Mouse (Mus musculus) lung, postnatal 0 days (tissue): ENCODE measurements around the gene Emx2.

Experiments
- CTCF ChIP-seq: IDR thresholded peaks from 2 replicates; pipeline ENCODE4 v1.5.1; 2016; ENCODE audit warnings: antibody characterized with exemption, mild to moderate bottlenecking
- EP300 ChIP-seq: IDR thresholded peaks from 2 replicates; pipeline ENCODE4 v1.6.1; 2016; ENCODE audit warnings: antibody characterized with exemption, mild to moderate bottlenecking, control low read depth

GRCm38 (mm10) chr19:59465281-59465680 lies 7.1 kb downstream of the Emx2 start:
- TF ChIP-seq CTCF (no peak), EP300 (no peak)
